Mouse (Mus musculus) bone marrow macrophage, adult 2 months (primary cell): ENCODE measurements at regions not wholly inside any gene's neighbourhood (a gene's known extent, or its start where the extent isn't known, plus 50 kb on each side); places are given as distances from the start of the nearest gene placed in this dataset.

Experiments
- CTCF ChIP-seq: IDR thresholded peaks from 2 replicates; pipeline ENCODE4 v1.5.1; 2012; ENCODE audit warnings: low read depth, mild to moderate bottlenecking, low read length, moderate library complexity
- POLR2A ChIP-seq: IDR thresholded peaks from 2 replicates; pipeline ENCODE4 v1.6.1; 2012; ENCODE audit warnings: mild to moderate bottlenecking, low read depth, low read length, borderline replicate concordance

DNA sequence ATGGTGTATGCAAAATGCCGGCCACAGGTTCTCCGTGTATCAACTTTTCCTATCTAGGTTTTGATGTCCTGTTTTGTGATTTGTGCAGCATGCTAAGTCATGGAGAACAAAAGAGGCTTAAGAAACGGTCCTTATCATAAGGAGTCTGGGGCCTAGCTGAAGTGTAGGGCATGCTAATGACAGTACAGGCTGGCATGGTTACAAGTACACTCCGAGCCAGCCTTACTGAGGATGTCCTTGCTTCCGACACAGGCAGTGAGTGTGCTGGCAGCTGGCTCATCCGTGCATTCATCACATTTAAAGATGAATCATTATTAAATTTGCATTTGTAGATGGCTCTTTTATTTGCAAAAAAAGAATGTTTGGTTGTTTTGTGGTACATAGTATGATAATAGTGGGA lies 219.3 kb downstream of the Fzd1 start:
- TF ChIP-seq CTCF: no peak
- no peak for TF ChIP-seq POLR2A
